Mouse (Mus musculus): ENCODE data around the gene Prg2. TPM values are rescaled to one million over a fixed set of nuclear protein-coding genes. Genes with fewer than 3 reads are reported as not detected.
A peak's percentile ranks its signal among the peaks of the same experiment; 100 is the strongest.

Gene Prg2
- polyA plus RNA-seq, 1 experiment from 2014 or later: not detected

DNA sequence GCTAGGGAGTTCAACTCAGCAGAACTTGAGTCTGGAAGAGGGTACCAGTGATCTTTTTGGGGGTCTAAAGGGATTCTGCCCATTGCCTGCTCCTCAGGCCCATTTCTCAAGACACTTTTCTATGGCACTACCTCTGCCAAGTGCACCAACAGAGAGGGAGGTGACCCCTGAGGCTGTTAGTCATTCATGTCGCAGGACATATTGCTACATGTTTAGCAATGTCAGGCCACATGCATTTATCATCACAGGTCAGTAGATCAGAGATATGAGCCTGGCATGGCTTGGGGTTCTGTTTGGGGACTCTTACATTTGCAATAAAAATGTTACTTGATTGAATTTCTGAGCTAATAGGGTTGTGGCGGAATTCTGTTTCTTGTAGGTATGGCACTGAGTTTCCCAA lies 4.7 kb upstream of the Prg2 start:
- Histone ChIP-seq H3K27me3 (replicated peaks; ENCODE audit: control insufficient read depth, insufficient read depth, low read length) (no peaks in the 10 kb centered on the region), H3K4me2 (ENCODE audit: low read length) (no peak overlapping the region), H3K36me3 (ENCODE audit: control insufficient read depth, insufficient read depth, low read length) (no peaks in the 10 kb centered on the region), H3K9me3 (replicated peaks; ENCODE audit: control insufficient read depth, low read length) (no peaks in the 10 kb centered on the region), H3K27ac (ENCODE audit: low read depth, low read length) (no peak overlapping the region), H3K4me1 (ENCODE audit: control insufficient read depth, insufficient read depth, low read length) (no peaks in the 10 kb centered on the region), H3K9ac (ENCODE audit: low read length) (no peak overlapping the region), H3K4me3 (ENCODE audit: low read depth, low read length) (no peak overlapping the region)
- DNase-seq (ENCODE audit: low spot score) (no peak), ATAC-seq (no peak)
- WGBS: 98% methylated on average over 2 of the region's 2 CpGs

GRCm38 (mm10) chr2:84987930-84988329 lies 7.7 kb downstream of the Prg2 start, which contains the start of gene Prg3:
TSS of gene Prg3 (plus strand) at chr2:84988215.
- ATAC-seq: no peak

GRCm38 (mm10) chr2:84996376-84996775 lies 16.1 kb downstream of the Prg2 start:
- Histone ChIP-seq H3K9me3 (replicated peaks; ENCODE audit: control insufficient read depth, low read length) (no peaks in the 10 kb centered on the region), H3K9ac (ENCODE audit: low read length) (no peak overlapping the region), H3K27ac (ENCODE audit: low read depth, low read length) (no peak overlapping the region), H3K4me3 (ENCODE audit: low read depth, low read length) (no peak overlapping the region), H3K27me3 (replicated peaks; ENCODE audit: control insufficient read depth, insufficient read depth, low read length) (no peaks in the 10 kb centered on the region), H3K4me1 (ENCODE audit: control insufficient read depth, insufficient read depth, low read length) (no peaks in the 10 kb centered on the region), H3K4me2 (ENCODE audit: low read length) (no peak overlapping the region), H3K36me3 (ENCODE audit: control insufficient read depth, insufficient read depth, low read length) (no peaks in the 10 kb centered on the region)
- ATAC-seq (no peak), DNase-seq (ENCODE audit: low spot score) (no peak)
- 97% methylated on average over 2 of the region's 2 CpGs for WGBS

More at GRCm38 (mm10) chr2:84987930-84988329, 7.7 kb downstream of the Prg2 start, which contains the start of gene Prg3:
- H3K36me3 ChIP-seq (ENCODE audit: control insufficient read depth, insufficient read depth, low read length): no peaks in the 10 kb centered on the region
- H3K9ac ChIP-seq (ENCODE audit: low read length): no peak within 1 kb of the TSS
- no peak within 1 kb of the TSS for H3K27ac ChIP-seq (ENCODE audit: low read depth, low read length)
- no peaks in the 10 kb centered on the region for H3K9me3 ChIP-seq (replicated peaks; ENCODE audit: control insufficient read depth, low read length)
- no peaks in the 10 kb centered on the region for H3K4me1 ChIP-seq (ENCODE audit: control insufficient read depth, insufficient read depth, low read length)
- no peak within 1 kb of the TSS for H3K4me3 ChIP-seq (ENCODE audit: low read depth, low read length)
- no peak within 1 kb of the TSS for H3K4me2 ChIP-seq (ENCODE audit: low read length)
- no peaks in the 10 kb centered on the region for H3K27me3 ChIP-seq (replicated peaks; ENCODE audit: control insufficient read depth, insufficient read depth, low read length)
- WGBS: 93% methylated on average over 1 of the region's 1 CpGs
- no peak for DNase-seq (ENCODE audit: low spot score)

- Histone ChIP-seq H3K4me3 (ENCODE audit: low read depth, low read length) (no peak overlapping the region), H3K4me1 (ENCODE audit: control insufficient read depth, insufficient read depth, low read length) (no peaks in the 10 kb centered on the region), H3K9ac (ENCODE audit: low read length) (no peak overlapping the region), H3K4me2 (ENCODE audit: low read length) (no peak overlapping the region), H3K27me3 (replicated peaks; ENCODE audit: control insufficient read depth, insufficient read depth, low read length) (no peaks in the 10 kb centered on the region), H3K36me3 (ENCODE audit: control insufficient read depth, insufficient read depth, low read length) (no peaks in the 10 kb centered on the region), H3K9me3 (replicated peaks; ENCODE audit: control insufficient read depth, low read length) (no peaks in the 10 kb centered on the region), H3K27ac (ENCODE audit: low read depth, low read length) (no peak overlapping the region)
- no peak for ATAC-seq
- WGBS: 82% methylated on average over 3 of the region's 3 CpGs
- DNase-seq (ENCODE audit: low spot score): no peak
These were observed 19.4 kb downstream of the Prg2 start for GRCm38 (mm10) chr2:84999486-85000181.

GRCm38 (mm10) chr2:85001497-85001896 lies 21.2 kb downstream of the Prg2 start:
- Histone ChIP-seq H3K4me1 (ENCODE audit: control insufficient read depth, insufficient read depth, low read length) (no peaks in the 10 kb centered on the region), H3K27me3 (replicated peaks; ENCODE audit: control insufficient read depth, insufficient read depth, low read length) (no peaks in the 10 kb centered on the region), H3K27ac (ENCODE audit: low read depth, low read length) (no peak overlapping the region), H3K4me3 (ENCODE audit: low read depth, low read length) (no peak overlapping the region), H3K36me3 (ENCODE audit: control insufficient read depth, insufficient read depth, low read length) (no peaks in the 10 kb centered on the region), H3K4me2 (ENCODE audit: low read length) (no peak overlapping the region), H3K9ac (ENCODE audit: low read length) (no peak overlapping the region), H3K9me3 (replicated peaks; ENCODE audit: control insufficient read depth, low read length) (no peaks in the 10 kb centered on the region)
- peak; percentile 1 for DNase-seq (ENCODE audit: low spot score)
- whole genome bisulfite sequencing: 73% methylated on average over 13 of the region's 13 CpGs
- ATAC-seq: no peak

DNA sequence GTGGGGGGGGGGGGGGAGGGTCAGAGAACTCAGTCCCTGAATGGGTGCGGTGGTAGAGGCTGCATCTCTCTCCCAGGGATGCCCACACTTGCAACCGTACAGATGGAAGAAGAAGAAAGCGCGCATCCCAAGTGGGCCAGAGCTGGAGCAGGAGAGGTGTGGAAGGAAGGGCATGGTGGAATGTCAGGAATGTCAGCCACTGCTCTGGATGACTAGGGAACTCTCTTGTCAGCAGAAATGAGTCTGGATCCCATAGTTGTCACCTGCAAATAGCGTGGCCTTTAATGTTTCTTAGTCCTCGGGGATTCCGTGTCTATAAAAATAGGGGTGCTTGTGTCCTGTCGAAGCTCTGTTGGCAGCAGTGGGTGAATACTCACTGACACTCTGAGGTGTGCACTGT lies 22.3 kb downstream of the Prg2 start:
- H3K27me3 ChIP-seq (replicated peaks; ENCODE audit: control insufficient read depth, insufficient read depth, low read length): no peaks in the 10 kb centered on the region
- no peak overlapping the region for H3K4me3 ChIP-seq (ENCODE audit: low read depth, low read length)
- H3K9ac ChIP-seq (ENCODE audit: low read length): no peak overlapping the region
- 85% methylated on average over 8 of the region's 8 CpGs for WGBS
- no peaks in the 10 kb centered on the region for H3K9me3 ChIP-seq (replicated peaks; ENCODE audit: control insufficient read depth, low read length)
- no peak overlapping the region for H3K27ac ChIP-seq (ENCODE audit: low read depth, low read length)
- ATAC-seq (no peak), DNase-seq (ENCODE audit: low spot score) (no peak)
- no peaks in the 10 kb centered on the region for H3K4me1 ChIP-seq (ENCODE audit: control insufficient read depth, insufficient read depth, low read length)
- H3K4me2 ChIP-seq (ENCODE audit: low read length): no peak overlapping the region
- H3K36me3 ChIP-seq (ENCODE audit: control insufficient read depth, insufficient read depth, low read length): no peaks in the 10 kb centered on the region

- Histone ChIP-seq H3K9me3 (replicated peaks; ENCODE audit: control insufficient read depth, low read length) (no peaks in the 10 kb centered on the region), H3K9ac (ENCODE audit: low read length) (no peak overlapping the region), H3K27ac (ENCODE audit: low read depth, low read length) (no peak overlapping the region), H3K4me3 (ENCODE audit: low read depth, low read length) (no peak overlapping the region), H3K36me3 (ENCODE audit: control insufficient read depth, insufficient read depth, low read length) (no peaks in the 10 kb centered on the region), H3K4me1 (ENCODE audit: control insufficient read depth, insufficient read depth, low read length) (no peaks in the 10 kb centered on the region), H3K27me3 (replicated peaks; ENCODE audit: control insufficient read depth, insufficient read depth, low read length) (no peaks in the 10 kb centered on the region), H3K4me2 (ENCODE audit: low read length) (no peak overlapping the region)
- WGBS: 85% methylated on average over 4 of the region's 4 CpGs
- DNase-seq (ENCODE audit: low spot score) (no peak), ATAC-seq (no peak)
These were observed 24.1 kb downstream of the Prg2 start for GRCm38 (mm10) chr2:85004341-85004740.

- Histone ChIP-seq H3K27ac (ENCODE audit: low read depth, low read length) (no peak overlapping the region), H3K4me3 (ENCODE audit: low read depth, low read length) (no peak overlapping the region), H3K4me2 (ENCODE audit: low read length) (no peak overlapping the region), H3K9me3 (replicated peaks; ENCODE audit: control insufficient read depth, low read length) (no peaks in the 10 kb centered on the region), H3K27me3 (replicated peaks; ENCODE audit: control insufficient read depth, insufficient read depth, low read length) (no peaks in the 10 kb centered on the region), H3K36me3 (ENCODE audit: control insufficient read depth, insufficient read depth, low read length) (no peaks in the 10 kb centered on the region), H3K4me1 (ENCODE audit: control insufficient read depth, insufficient read depth, low read length) (no peaks in the 10 kb centered on the region), H3K9ac (ENCODE audit: low read length) (no peak overlapping the region)
- WGBS: 81% methylated on average over 7 of the region's 7 CpGs
- ATAC-seq: no peak
- no peak for DNase-seq (ENCODE audit: low spot score)
These were observed 26.3 kb downstream of the Prg2 start for GRCm38 (mm10) chr2:85006600-85006999.

- Histone ChIP-seq H3K4me3 (ENCODE audit: low read depth, low read length) (no peak overlapping the region), H3K27me3 (replicated peaks; ENCODE audit: control insufficient read depth, insufficient read depth, low read length) (no peaks in the 10 kb centered on the region), H3K4me1 (ENCODE audit: control insufficient read depth, insufficient read depth, low read length) (no peaks in the 10 kb centered on the region), H3K36me3 (ENCODE audit: control insufficient read depth, insufficient read depth, low read length) (no peaks in the 10 kb centered on the region), H3K9ac (ENCODE audit: low read length) (no peak overlapping the region), H3K9me3 (replicated peaks; ENCODE audit: control insufficient read depth, low read length) (no peaks in the 10 kb centered on the region), H3K27ac (ENCODE audit: low read depth, low read length) (no peak overlapping the region), H3K4me2 (ENCODE audit: low read length) (no peak overlapping the region)
- WGBS: 15% methylated on average over 4 of the region's 4 CpGs
- ATAC-seq: peak; percentile 38; the same call in 1 of the 2 replicates
- peak; percentile 56 for DNase-seq (ENCODE audit: low spot score)
These were observed 27.5 kb downstream of the Prg2 start for GRCm38 (mm10) chr2:85007729-85008128.

Measured in forebrain, embryonic 14.5 days (tissue).